Mouse (Mus musculus) hindbrain, embryonic 10.5 days (tissue): ENCODE measurements at regions not wholly inside any gene's neighbourhood (a gene's known extent, or its start where the extent isn't known, plus 50 kb on each side); places are given as distances from the start of the nearest gene placed in this dataset.

Source experiments
- DNase-seq: peaks from one replicate; pipeline ENCODE4 v3.0.0-alpha.2; 2017; ENCODE audit warnings: low spot score
- H3K27ac ChIP-seq: fragments of 300-500 bp; sonication (generic); 2 replicates; pipeline ENCODE4 v1.5.1; 2016; ENCODE audit warnings: mild to moderate bottlenecking, moderate library complexity
- H3K27me3 ChIP-seq: fragments of 300-500 bp; sonication (generic); 2 replicates; pipeline ENCODE4 v1.6.1; 2016; ENCODE audit warnings: mild to moderate bottlenecking; ENCODE audit not compliant: poor library complexity, insufficient read depth, severe bottlenecking
- H3K36me3 ChIP-seq: fragments of 300-500 bp; sonication (generic); 2 replicates; pipeline ENCODE4 v1.6.1; 2016; ENCODE audit warnings: mild to moderate bottlenecking, moderate library complexity
- H3K4me1 ChIP-seq: fragments of 300-500 bp; sonication (generic); replicated peaks from 2 replicates; pipeline ENCODE4 v1.6.1; 2016; ENCODE audit warnings: mild to moderate bottlenecking
- H3K4me3 ChIP-seq: fragments of 300-500 bp; sonication (generic); 2 replicates; pipeline ENCODE4 v1.5.1; 2016; ENCODE audit warnings: mild to moderate bottlenecking, moderate library complexity
- H3K9me3 ChIP-seq: fragments of 300-500 bp; sonication (generic); 2 replicates; pipeline ENCODE4 v1.6.1; 2016; ENCODE audit warnings: mild to moderate bottlenecking, moderate library complexity
- WGBS: fragments of 180-500 bp; shearing (Covaris S2); methylation state at CpG from one replicate; pipeline ENCODE4 v1.1.7; 2016; 5-methylcytosine and 5-hydroxymethylcytosine counted together

DNA sequence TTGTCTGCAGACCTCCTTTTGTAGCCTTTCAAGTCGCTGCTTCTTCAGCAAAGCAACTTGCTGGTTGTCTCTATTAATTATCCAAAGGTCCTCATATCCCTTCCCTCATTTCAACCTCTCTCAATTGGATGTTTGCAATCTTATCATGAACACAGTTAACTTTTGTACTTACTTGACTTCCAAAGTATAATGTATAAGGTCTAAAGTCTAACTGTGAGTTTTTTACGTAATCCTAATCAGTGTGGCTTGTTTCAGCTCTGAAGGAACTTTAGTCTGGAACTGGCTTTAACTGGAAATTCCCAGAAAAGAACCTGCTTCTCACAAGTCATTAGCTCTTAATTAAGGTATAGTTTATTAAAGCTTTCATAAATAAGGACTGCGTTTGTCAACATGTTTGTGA, 467.6 kb downstream of the Ppargc1a start:
- H3K4me3 ChIP-seq: no peak overlapping the region
- H3K9me3 ChIP-seq: no peaks in the 10 kb centered on the region
- no peak overlapping the region for H3K27ac ChIP-seq
- 86% methylated on average over 3 of the region's 3 CpGs for WGBS
- DNase-seq: no peak
- H3K27me3 ChIP-seq: no peaks in the 10 kb centered on the region
- no peaks in the 10 kb centered on the region for H3K36me3 ChIP-seq
- no peaks in the 10 kb centered on the region for H3K4me1 ChIP-seq

DNA sequence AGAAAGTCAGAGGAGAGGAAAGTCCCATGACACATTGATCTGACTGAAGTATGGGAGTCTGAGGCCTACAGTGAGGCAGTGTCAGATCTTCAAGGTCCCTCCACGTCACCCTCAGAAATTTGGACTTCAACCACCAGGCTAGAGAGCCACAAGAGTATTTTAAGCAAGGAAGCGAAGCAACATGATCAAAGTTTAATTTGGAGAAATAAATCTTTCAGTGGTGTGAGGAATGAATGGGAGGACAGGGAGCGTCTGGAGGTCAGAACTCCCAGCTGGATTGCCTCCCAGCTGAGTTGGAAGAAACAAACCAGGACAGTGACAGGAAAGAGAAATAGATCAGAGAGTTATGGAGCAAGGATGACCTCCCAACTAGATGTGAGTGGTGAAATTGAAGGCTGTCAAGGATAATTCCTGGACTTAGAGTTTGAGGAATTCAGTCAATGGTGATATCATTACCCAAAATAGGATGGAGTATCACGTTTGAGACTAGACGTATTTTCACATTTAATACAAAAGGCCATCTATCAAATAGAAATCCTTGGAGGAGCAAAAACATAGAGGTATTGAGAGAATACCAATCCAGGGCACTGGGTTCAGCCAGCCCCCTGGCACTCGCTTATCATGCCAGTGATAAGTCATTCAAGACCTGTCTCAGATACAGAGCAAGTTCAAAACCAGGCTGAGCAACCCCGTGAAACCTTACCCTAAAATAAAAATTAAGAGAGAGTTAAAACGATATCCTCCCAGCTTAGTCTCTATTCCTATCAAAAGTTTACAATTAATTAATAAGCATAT, 494.7 kb downstream of the Ppargc1a start:
- Histone ChIP-seq H3K9me3 (no peaks in the 10 kb centered on the region), H3K27ac (no peak overlapping the region), H3K4me3 (no peak overlapping the region), H3K4me1 (no peaks in the 10 kb centered on the region), H3K27me3 (no peaks in the 10 kb centered on the region), H3K36me3 (no peaks in the 10 kb centered on the region)
- DNase-seq: no peak
- 89% methylated on average over 8 of the region's 8 CpGs for WGBS

DNA sequence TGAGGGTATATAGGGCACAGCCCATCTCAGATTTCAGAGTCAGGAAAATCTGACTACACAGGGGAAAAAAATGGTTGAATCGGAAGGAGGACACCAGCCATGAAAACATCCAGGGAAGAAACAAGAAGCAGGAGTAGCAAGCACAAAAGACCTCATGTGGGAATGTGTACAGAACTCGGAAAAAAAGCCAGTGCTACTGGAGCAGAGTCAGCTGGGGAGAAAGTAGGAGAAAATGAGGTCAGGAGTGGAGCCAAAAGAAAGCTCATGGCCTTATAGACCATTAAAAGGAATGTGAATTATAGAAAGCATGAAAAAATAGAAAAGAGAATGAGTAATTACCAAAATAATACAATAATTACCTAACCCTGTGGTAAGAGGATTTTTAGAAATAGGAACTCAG, 495.4 kb downstream of the Ppargc1a start:
- no peak overlapping the region for H3K4me3 ChIP-seq
- H3K27me3 ChIP-seq: no peaks in the 10 kb centered on the region
- no peaks in the 10 kb centered on the region for H3K9me3 ChIP-seq
- no peaks in the 10 kb centered on the region for H3K4me1 ChIP-seq
- H3K27ac ChIP-seq: no peak overlapping the region
- 79% methylated on average over 2 of the region's 2 CpGs for WGBS
- H3K36me3 ChIP-seq: no peaks in the 10 kb centered on the region
- DNase-seq: no peak

DNA sequence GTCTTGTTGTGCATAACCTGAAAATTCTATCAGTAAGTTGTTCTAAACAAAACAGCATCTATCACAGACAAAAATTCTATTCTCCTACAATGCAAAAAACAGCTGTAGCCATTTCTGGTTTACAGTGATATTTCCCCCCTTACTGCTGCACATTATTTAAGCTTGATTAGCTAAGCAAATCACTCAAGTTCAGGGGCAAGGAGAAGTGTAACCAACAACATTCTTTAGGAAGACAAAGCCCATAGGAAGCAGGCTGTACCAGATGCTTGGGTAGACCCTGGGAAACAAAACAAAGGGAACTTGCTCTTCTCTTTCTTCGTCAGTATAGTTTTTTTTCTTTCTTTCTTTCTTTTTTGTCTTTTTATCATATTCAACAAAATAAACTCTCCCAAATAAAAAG, 497.9 kb downstream of the Ppargc1a start:
- WGBS: 75% methylated on average over 1 of the region's 1 CpGs
- Histone ChIP-seq H3K36me3 (no peaks in the 10 kb centered on the region), H3K9me3 (no peaks in the 10 kb centered on the region), H3K4me3 (no peak overlapping the region), H3K27me3 (no peaks in the 10 kb centered on the region), H3K27ac (no peak overlapping the region), H3K4me1 (no peaks in the 10 kb centered on the region)
- no peak for DNase-seq

DNA sequence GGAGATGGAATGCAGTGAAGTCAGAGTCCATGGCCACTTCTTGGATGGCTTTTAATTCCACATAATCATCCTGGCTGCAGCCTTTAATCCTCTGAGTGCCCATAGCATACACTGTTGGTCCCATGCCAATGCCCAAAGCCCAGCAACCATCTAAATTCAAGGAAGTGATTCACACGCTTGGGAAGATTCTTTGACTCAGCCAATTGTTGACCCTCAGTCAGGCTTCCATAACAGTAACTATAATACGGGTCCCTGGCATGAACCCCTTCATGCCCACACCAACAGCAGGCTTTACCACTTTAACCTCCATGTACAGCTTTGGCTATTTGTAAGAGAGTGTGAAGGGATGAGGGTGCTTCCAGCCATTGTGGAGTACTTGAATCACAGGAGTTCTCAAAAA, 521.7 kb downstream of the Ppargc1a start:
- WGBS: 94% methylated on average over 2 of the region's 2 CpGs
- Histone ChIP-seq H3K4me1 (0 out of 2 replicates have a peak, but pooled peaks cover 2% of the 10 kb centered on the region), H3K9me3 (no peaks in the 10 kb centered on the region), H3K36me3 (no peaks in the 10 kb centered on the region), H3K27me3 (no peaks in the 10 kb centered on the region), H3K27ac (no peak overlapping the region), H3K4me3 (no peak overlapping the region)
- DNase-seq: no peak

DNA sequence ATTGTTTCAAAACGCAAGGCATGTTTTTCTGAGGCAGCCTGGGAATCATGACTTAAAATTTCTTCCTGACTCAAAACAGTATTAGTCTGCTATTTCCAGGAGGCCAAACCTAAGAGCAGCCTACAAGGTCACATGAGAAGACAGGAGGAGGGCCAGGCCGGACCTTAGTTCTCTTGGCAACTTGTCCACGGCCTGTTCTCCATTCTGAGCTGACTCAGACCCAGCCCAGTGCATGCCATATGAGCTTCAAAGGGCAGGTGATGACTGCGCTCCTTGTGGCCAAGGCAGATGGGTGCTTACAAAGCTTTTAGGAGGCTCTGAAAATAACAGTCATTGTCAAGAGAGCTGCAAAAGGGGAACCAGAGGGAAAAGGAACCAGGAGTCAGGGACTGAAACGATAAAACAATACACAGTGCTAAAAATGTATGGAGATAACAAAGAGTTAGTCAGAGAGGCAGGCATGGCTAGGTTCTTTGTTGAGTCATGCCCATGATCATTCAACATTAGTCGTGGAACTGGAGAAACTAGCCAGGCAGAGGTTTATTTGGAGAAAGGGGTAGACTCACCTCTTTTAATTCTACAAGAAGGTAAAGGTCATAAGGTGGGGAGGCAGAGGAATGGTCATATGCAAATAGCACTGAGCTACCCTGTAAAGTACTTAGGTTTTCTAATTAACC, 525.8 kb downstream of the Ppargc1a start:
- 87% methylated on average over 6 of the region's 6 CpGs for WGBS
- 0 out of 2 replicates have a peak, but pooled peaks cover 5% of the 10 kb centered on the region for H3K4me1 ChIP-seq
- H3K27ac ChIP-seq: no peak overlapping the region

DNA sequence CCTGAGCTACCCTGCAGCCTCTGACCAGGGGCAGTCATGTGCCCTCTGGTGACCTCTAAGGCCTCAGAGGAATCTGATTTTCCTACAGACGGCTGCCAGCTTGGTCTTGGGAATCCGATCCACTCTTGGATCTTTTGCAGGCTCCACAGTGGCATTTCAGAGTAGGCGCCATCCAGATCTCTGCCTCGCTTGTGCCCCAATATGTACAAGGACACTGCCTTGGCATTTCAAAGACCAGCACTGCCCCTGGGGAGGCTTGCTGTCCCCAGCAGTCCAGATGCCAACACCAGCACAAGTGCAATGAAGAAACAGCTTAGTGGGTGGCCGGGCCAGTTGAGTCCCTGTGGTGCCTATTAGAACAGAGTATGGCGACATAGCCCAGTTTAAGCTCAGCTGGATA, 526.6 kb downstream of the Ppargc1a start:
- DNase-seq: peak; percentile 3
- no peak overlapping the region for H3K27ac ChIP-seq
- WGBS: 79% methylated on average over 6 of the region's 6 CpGs
- no peaks in the 10 kb centered on the region for H3K36me3 ChIP-seq
- H3K4me3 ChIP-seq: no peak overlapping the region
- H3K9me3 ChIP-seq: no peaks in the 10 kb centered on the region
- no peaks in the 10 kb centered on the region for H3K27me3 ChIP-seq
- 0 out of 2 replicates have a peak, but pooled peaks cover 5% of the 10 kb centered on the region for H3K4me1 ChIP-seq

More for the DNA sequence above, 525.8 kb downstream of the Ppargc1a start:
- H3K4me3 ChIP-seq: no peak overlapping the region
- no peak for DNase-seq
- H3K36me3 ChIP-seq: no peaks in the 10 kb centered on the region
- no peaks in the 10 kb centered on the region for H3K27me3 ChIP-seq
- H3K9me3 ChIP-seq: no peaks in the 10 kb centered on the region

DNA sequence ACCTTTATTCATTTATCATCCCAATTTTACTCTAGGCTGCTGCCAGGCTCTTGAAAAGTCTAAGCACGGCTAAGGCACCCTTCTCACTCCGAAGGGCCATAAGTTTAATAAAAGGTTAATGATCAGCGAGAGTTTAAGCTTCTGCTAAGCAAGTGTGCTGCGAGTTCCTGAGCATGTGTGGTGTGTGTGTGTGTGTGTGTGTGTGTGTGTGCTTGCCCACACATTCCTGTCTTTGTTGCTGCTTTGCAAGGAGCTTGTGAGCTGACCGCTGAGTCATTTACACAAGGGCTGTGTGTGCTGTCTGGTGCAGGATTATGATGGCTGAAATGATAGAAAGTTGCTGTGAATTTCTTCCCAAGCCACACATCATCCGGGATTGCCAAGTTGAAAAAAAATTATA, 527.1 kb downstream of the Ppargc1a start:
- no peak for DNase-seq
- no peak overlapping the region for H3K27ac ChIP-seq
- H3K9me3 ChIP-seq: no peaks in the 10 kb centered on the region
- H3K4me1 ChIP-seq: 0 out of 2 replicates have a peak, but pooled peaks cover 5% of the 10 kb centered on the region
- no peaks in the 10 kb centered on the region for H3K36me3 ChIP-seq
- no peaks in the 10 kb centered on the region for H3K27me3 ChIP-seq
- 82% methylated on average over 6 of the region's 6 CpGs for WGBS
- no peak overlapping the region for H3K4me3 ChIP-seq

DNA sequence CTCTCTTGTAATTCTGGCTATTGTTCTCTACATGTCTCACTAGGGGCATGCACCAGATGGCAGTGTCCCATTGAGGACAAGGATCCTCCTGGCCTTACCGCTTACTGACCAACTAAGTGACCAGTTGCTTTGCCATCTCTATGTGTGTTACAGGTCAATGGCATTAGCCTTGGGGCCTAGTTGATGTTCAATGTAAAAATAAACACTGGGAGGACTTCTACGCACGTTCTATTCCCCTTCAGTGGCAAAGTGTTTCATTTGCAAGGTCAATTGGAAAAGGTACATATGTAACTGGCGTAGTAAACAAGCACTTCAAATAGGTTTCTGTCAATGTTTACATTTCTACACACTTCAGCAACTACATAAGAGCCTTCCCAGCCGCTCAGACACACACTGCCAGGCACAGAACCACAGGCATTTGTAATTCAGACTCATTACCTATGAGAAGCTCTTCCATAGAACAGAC, 527.8 kb downstream of the Ppargc1a start:
- no peak overlapping the region for H3K27ac ChIP-seq
- H3K4me3 ChIP-seq: no peak overlapping the region
- H3K27me3 ChIP-seq: no peaks in the 10 kb centered on the region
- 80% methylated on average over 5 of the region's 5 CpGs for WGBS
- no peaks in the 10 kb centered on the region for H3K9me3 ChIP-seq
- 0 out of 2 replicates have a peak, but pooled peaks cover 5% of the 10 kb centered on the region for H3K4me1 ChIP-seq
- no peak for DNase-seq
- H3K36me3 ChIP-seq: no peaks in the 10 kb centered on the region

DNA sequence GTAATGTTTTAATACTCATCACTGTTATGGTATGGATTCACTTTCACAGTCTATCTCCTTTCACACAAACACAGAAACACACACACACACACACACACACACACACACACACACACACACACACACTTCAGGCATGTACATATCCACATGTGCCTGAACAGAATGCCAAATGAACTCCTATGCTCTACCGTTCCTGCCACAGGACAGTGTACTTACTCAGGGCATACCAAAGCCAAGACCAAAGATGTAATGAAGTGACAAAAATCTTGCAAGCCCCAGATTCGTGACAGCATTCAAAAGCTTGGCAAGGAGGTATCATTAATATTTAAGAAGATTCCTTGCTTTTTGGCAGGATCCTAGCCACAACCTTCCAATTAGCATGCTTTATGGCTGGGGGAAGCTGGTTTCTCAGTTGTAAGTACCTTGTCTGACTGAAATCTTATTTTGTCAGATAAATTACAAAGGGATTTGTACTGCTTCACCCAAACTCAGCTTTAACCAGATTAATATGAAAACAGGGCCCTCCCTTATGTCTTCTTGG, 531.0 kb downstream of the Ppargc1a start:
- Histone ChIP-seq H3K9me3 (no peaks in the 10 kb centered on the region), H3K27ac (no peak overlapping the region), H3K4me3 (no peak overlapping the region), H3K4me1 (0 out of 2 replicates have a peak, but pooled peaks cover 5% of the 10 kb centered on the region), H3K36me3 (no peaks in the 10 kb centered on the region), H3K27me3 (no peaks in the 10 kb centered on the region)
- 78% methylated on average over 2 of the region's 2 CpGs for WGBS
- no peak for DNase-seq

DNA sequence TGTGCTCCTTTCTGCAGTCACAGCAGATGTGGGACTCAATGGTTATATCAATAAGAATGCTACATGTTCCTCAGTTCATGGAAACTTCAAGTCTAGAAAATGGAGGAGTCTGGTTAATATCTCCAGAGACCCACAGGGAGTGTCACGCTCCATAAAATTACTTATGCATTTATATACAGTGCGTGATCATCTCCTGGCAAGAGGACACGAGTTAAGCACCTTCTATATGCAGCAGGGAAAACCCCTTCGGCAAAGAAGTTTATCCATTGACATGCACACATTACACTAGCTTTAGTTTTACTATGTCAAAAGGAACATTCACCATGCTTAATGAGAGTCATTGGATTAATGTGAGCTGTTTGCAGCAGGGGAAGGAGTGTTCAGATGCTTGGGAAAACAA, 538.6 kb downstream of the Ppargc1a start:
- Histone ChIP-seq H3K4me1 (no peaks in the 10 kb centered on the region), H3K27ac (no peak overlapping the region), H3K9me3 (no peaks in the 10 kb centered on the region), H3K4me3 (no peak overlapping the region), H3K36me3 (no peaks in the 10 kb centered on the region), H3K27me3 (no peaks in the 10 kb centered on the region)
- DNase-seq: no peak
- WGBS: 91% methylated on average over 4 of the region's 4 CpGs

DNA sequence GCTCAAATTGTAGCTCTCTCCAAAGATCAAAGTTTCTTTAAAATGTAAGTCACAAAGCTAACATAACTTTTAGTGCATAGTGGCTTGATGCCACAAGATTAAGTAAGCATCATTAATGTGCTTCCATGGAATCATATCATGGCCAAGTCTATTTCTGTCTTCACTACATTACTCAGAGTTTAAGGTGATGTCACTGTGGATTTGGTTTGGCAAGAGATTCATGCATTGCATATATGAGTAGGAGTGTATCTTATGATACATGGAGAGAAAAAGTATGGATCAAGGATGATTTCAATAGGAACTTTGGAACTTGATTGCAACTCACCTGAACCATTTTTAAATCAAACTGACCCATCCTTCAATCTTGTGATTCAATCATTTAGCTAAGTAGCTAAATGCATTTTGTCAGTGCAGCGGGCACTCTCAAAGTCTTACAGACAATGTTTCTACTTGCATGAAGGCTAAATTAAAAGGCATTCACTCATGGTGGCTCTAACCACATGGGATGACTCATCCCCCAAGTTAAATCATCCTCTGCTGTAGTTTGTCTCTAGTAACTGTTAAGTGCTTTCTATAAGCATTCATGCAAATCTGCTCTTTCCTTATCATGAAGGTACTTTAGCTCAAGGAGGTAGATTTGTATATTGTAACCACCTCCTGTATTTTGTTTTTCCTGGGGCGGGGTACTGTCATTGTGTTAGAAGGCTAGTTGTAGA, 576.5 kb downstream of the Ppargc1a start:
- no peak overlapping the region for H3K4me3 ChIP-seq
- H3K36me3 ChIP-seq: no peaks in the 10 kb centered on the region
- H3K9me3 ChIP-seq: no peaks in the 10 kb centered on the region
- H3K27ac ChIP-seq: no peak overlapping the region
- no peaks in the 10 kb centered on the region for H3K4me1 ChIP-seq
- H3K27me3 ChIP-seq: no peaks in the 10 kb centered on the region
- no peak for DNase-seq
- WGBS: 94% methylated on average over 2 of the region's 2 CpGs
